Mouse (Mus musculus) bone marrow, adult 2 months (tissue): ENCODE measurements at regions not wholly inside any gene's neighbourhood (a gene's known extent, or its start where the extent isn't known, plus 50 kb on each side); places are given as distances from the start of the nearest gene placed in this dataset.

ENCODE experiments used
- CTCF ChIP-seq: fragments of 200-500 bp; IDR thresholded peaks from 2 replicates; pipeline ENCODE4 v1.5.1; 2011; ENCODE audit warnings: low read length, control low read depth; ENCODE audit not compliant: control insufficient read depth, insufficient read depth
- POLR2A ChIP-seq: fragments of 200-500 bp; IDR thresholded peaks from 2 replicates; pipeline ENCODE4 v1.6.1; 2011; ENCODE audit warnings: low read depth, mild to moderate bottlenecking, control low read depth, low read length, borderline replicate concordance; ENCODE audit not compliant: control insufficient read depth

DNA sequence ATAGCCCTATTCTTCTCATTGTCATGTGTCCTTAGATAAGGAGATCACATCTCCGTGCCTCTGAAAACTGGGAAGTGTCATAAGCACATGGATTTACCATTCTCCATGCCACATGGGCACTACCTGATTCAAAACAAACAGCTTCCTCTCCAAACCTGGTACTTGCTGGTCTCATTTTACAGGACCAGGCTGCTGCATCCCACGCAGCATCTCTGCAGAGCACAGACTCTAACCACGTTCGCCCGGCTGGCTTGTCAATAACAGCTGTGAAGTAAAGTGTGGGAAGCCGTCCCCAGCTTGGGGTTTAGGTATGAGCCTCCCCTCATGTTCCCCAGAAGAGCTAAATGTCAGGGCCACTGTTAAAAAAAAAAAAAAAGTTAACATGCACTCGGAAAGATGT is 53.0 kb upstream of the Ank start:
- no peak for TF ChIP-seq POLR2A
- no peak for TF ChIP-seq CTCF
